Mouse (Mus musculus) olfactory bulb, adult 2 months (tissue): ENCODE data around the gene Apeh.

ENCODE experiments used
- CTCF ChIP-seq: fragments of 200-500 bp; IDR thresholded peaks from 2 replicates; pipeline ENCODE4 v1.5.1; 2012; ENCODE audit warnings: low read depth, mild to moderate bottlenecking, low read length, moderate library complexity; ENCODE audit not compliant: insufficient read depth
- POLR2A ChIP-seq: fragments of 200-500 bp; IDR thresholded peaks from 2 replicates; pipeline ENCODE4 v1.6.1; 2012; ENCODE audit warnings: mild to moderate bottlenecking, low read depth, low read length, moderate library complexity; ENCODE audit not compliant: insufficient read depth

GRCm38 (mm10) chr9:108111593-108112121 is 17.3 kb upstream of the Apeh start:
- TF ChIP-seq POLR2A (no peak), CTCF (no peak)
